Mouse (Mus musculus): Measurements from ENCODE around the gene Tas2r144. TPM values are rescaled to one million over a fixed set of nuclear protein-coding genes. Genes with fewer than 3 reads are reported as not detected.

The Tas2r144 gene
- total and polyA plus RNA-seq, 3 experiments: 0.16 TPM; not detected in 2

- TF ChIP-seq GATA2 (IDR thresholded peaks at IDR 0.05; ENCODE audit: borderline replicate concordance, low read depth, low read length) (no peak), TAL1 (conservative IDR thresholded peaks at IDR 0.05; ENCODE audit: low read depth, low read length) (no peak)
- DNase-seq (ENCODE audit: low spot score): no peak
- Histone ChIP-seq H3K27me3 (ENCODE audit: insufficient read depth, low read length) (0 out of 2 replicates have a peak, but pooled peaks cover 2% of the 10 kb centered on the region), H3K9me3 (replicated peaks) (no peaks in the 10 kb centered on the region), H3K36me3 (replicated peaks) (no peaks in the 10 kb centered on the region), H3K4me1 (ENCODE audit: insufficient read depth, low read depth, low read length) (no peaks in the 10 kb centered on the region), H3K4me3 (ENCODE audit: low read depth, low read length) (no peak overlapping the region)
- no peak for ATAC-seq (ENCODE audit: extremely low read depth, insufficient number of reproducible peaks, low FRiP score, poor library complexity, severe bottlenecking)
Observed at GRCm38 (mm10) chr6:42225046-42225445, 9.9 kb downstream of the Tas2r144 start.

- DNase-seq (ENCODE audit: low spot score) (no peak), ATAC-seq (ENCODE audit: extremely low read depth, insufficient number of reproducible peaks, low FRiP score, poor library complexity, severe bottlenecking) (peak; percentile 15; the same call in 1 of the 2 replicates)
- no peak overlapping the region for H3K4me3 ChIP-seq (ENCODE audit: low read depth, low read length)
- TF ChIP-seq GATA2 (IDR thresholded peaks at IDR 0.05; ENCODE audit: borderline replicate concordance, low read depth, low read length) (no peak), CTCF (IDR thresholded peaks at IDR 0.05; ENCODE audit: low read depth, low read length) (0 out of 2 replicates have a peak, but pooled peaks have one; percentile 14)
- H3K36me3 ChIP-seq (replicated peaks): no peaks in the 10 kb centered on the region
- H3K4me1 ChIP-seq (ENCODE audit: insufficient read depth, low read depth, low read length): no peaks in the 10 kb centered on the region
- H3K9me3 ChIP-seq (replicated peaks): no peaks in the 10 kb centered on the region
- H3K27me3 ChIP-seq (ENCODE audit: insufficient read depth, low read length): 0 out of 2 replicates have a peak, but pooled peaks cover 2% of the 10 kb centered on the region
Observed at GRCm38 (mm10) chr6:42227240-42228101, 12.3 kb downstream of the Tas2r144 start.

GRCm38 (mm10) chr6:42229610-42230009, 14.5 kb downstream of the Tas2r144 start:
- no peak for ATAC-seq (ENCODE audit: extremely low read depth, insufficient number of reproducible peaks, low FRiP score, poor library complexity, severe bottlenecking)
- Histone ChIP-seq H3K4me1 (ENCODE audit: insufficient read depth, low read depth, low read length) (no peaks in the 10 kb centered on the region), H3K4me3 (ENCODE audit: low read depth, low read length) (no peak overlapping the region), H3K27me3 (ENCODE audit: insufficient read depth, low read length) (0 out of 2 replicates have a peak, but pooled peaks cover 2% of the 10 kb centered on the region), H3K9me3 (replicated peaks) (no peaks in the 10 kb centered on the region), H3K36me3 (replicated peaks) (no peaks in the 10 kb centered on the region)
- TF ChIP-seq GATA2 (IDR thresholded peaks at IDR 0.05; ENCODE audit: borderline replicate concordance, low read depth, low read length): no peak
- TF ChIP-seq POLR2AphosphoS5 (IDR thresholded peaks at IDR 0.05; ENCODE audit: insufficient replicate concordance, low read depth, low read length): no peak
- no peak for TF ChIP-seq CTCF (IDR thresholded peaks at IDR 0.05; ENCODE audit: low read depth, low read length)
- no peak for TF ChIP-seq GATA1 (IDR thresholded peaks at IDR 0.05; ENCODE audit: borderline replicate concordance, low read length)
- TF ChIP-seq TAL1 (conservative IDR thresholded peaks at IDR 0.05; ENCODE audit: low read depth, low read length): no peak
- no peak for DNase-seq (ENCODE audit: low spot score)

- DNase-seq (ENCODE audit: low spot score): no peak
- TF ChIP-seq TAL1 (conservative IDR thresholded peaks at IDR 0.05; ENCODE audit: low read depth, low read length) (no peak), POLR2AphosphoS5 (IDR thresholded peaks at IDR 0.05; ENCODE audit: insufficient replicate concordance, low read depth, low read length) (no peak), GATA2 (IDR thresholded peaks at IDR 0.05; ENCODE audit: borderline replicate concordance, low read depth, low read length) (no peak), CTCF (IDR thresholded peaks at IDR 0.05; ENCODE audit: low read depth, low read length) (no peak), GATA1 (IDR thresholded peaks at IDR 0.05; ENCODE audit: borderline replicate concordance, low read length) (no peak)
- no peak for ATAC-seq (ENCODE audit: extremely low read depth, insufficient number of reproducible peaks, low FRiP score, poor library complexity, severe bottlenecking)
- Histone ChIP-seq H3K36me3 (replicated peaks) (no peaks in the 10 kb centered on the region), H3K27me3 (ENCODE audit: insufficient read depth, low read length) (0 out of 2 replicates have a peak, but pooled peaks cover 2% of the 10 kb centered on the region), H3K4me3 (ENCODE audit: low read depth, low read length) (no peak overlapping the region), H3K9me3 (replicated peaks) (no peaks in the 10 kb centered on the region), H3K4me1 (ENCODE audit: insufficient read depth, low read depth, low read length) (no peaks in the 10 kb centered on the region)
Observed at GRCm38 (mm10) chr6:42231191-42231590, 16.1 kb downstream of the Tas2r144 start.

GRCm38 (mm10) chr6:42237276-42237805, 22.2 kb downstream of the Tas2r144 start:
- DNase-seq (ENCODE audit: low spot score) (no peak), ATAC-seq (ENCODE audit: extremely low read depth, insufficient number of reproducible peaks, low FRiP score, poor library complexity, severe bottlenecking) (no peak)
- Histone ChIP-seq H3K4me3 (ENCODE audit: low read depth, low read length) (no peak overlapping the region), H3K4me1 (ENCODE audit: insufficient read depth, low read depth, low read length) (no peaks in the 10 kb centered on the region), H3K9me3 (replicated peaks) (no peaks in the 10 kb centered on the region), H3K27me3 (ENCODE audit: insufficient read depth, low read length) (0 out of 2 replicates have a peak, but pooled peaks cover 2% of the 10 kb centered on the region), H3K36me3 (replicated peaks) (no peaks in the 10 kb centered on the region)
- TF ChIP-seq GATA1 (IDR thresholded peaks at IDR 0.05; ENCODE audit: borderline replicate concordance, low read length): no peak
- TF ChIP-seq GATA2 (IDR thresholded peaks at IDR 0.05; ENCODE audit: borderline replicate concordance, low read depth, low read length): no peak
- no peak for TF ChIP-seq POLR2AphosphoS5 (IDR thresholded peaks at IDR 0.05; ENCODE audit: insufficient replicate concordance, low read depth, low read length)
- no peak for TF ChIP-seq TAL1 (conservative IDR thresholded peaks at IDR 0.05; ENCODE audit: low read depth, low read length)

- no peak for ATAC-seq (ENCODE audit: extremely low read depth, insufficient number of reproducible peaks, low FRiP score, poor library complexity, severe bottlenecking)
Observed at GRCm38 (mm10) chr6:42241311-42242045, 26.4 kb downstream of the Tas2r144 start.

More at GRCm38 (mm10) chr6:42241311-42242045, 26.4 kb downstream of the Tas2r144 start:
- DNase-seq (ENCODE audit: low spot score): no peak
- Histone ChIP-seq H3K27me3 (ENCODE audit: insufficient read depth, low read length) (peaks cover 12% of the 10 kb centered on the region), H3K4me1 (ENCODE audit: insufficient read depth, low read depth, low read length) (peaks cover 6% of the 10 kb centered on the region; the same call in 1 of the 2 replicates), H3K36me3 (replicated peaks) (no peaks in the 10 kb centered on the region), H3K9me3 (replicated peaks) (no peaks in the 10 kb centered on the region), H3K4me3 (ENCODE audit: low read depth, low read length) (no peak overlapping the region)
- TF ChIP-seq POLR2AphosphoS5 (IDR thresholded peaks at IDR 0.05; ENCODE audit: insufficient replicate concordance, low read depth, low read length): no peak
- TF ChIP-seq CTCF (IDR thresholded peaks at IDR 0.05; ENCODE audit: low read depth, low read length): no peak
- no peak for TF ChIP-seq GATA1 (IDR thresholded peaks at IDR 0.05; ENCODE audit: borderline replicate concordance, low read length)
- TF ChIP-seq GATA2 (IDR thresholded peaks at IDR 0.05; ENCODE audit: borderline replicate concordance, low read depth, low read length): no peak
- TF ChIP-seq TAL1 (conservative IDR thresholded peaks at IDR 0.05; ENCODE audit: low read depth, low read length): no peak

Measured in G1E (cell line).